Mouse (Mus musculus) hematopoietic stem cell, adult 5-6 weeks (primary cell): Measurements from ENCODE around the gene Zfp414. TPM values are rescaled to one million over a fixed set of nuclear protein-coding genes. Genes with fewer than 3 reads are reported as not detected.
"Not testable (repeated sequence)": the region's sequence is repeated elsewhere in the genome, so short reads cannot be mapped to it uniquely, and the experiment has no call there.

Experiments used
- ATAC-seq, 2 experiments: fragments of 125-278 bp in 1 of 2; replicated peaks in 1 of 2; 2 replicates each; pipeline ENCODE4 v1.8.0; 2016 to 2017; ENCODE audit warnings: inconsistent platforms in 2 of 2, mild to moderate bottlenecking in 2 of 2, moderate number of reproducible peaks in 2 of 2, low read depth in 1 of 2, moderate TSS enrichment in 1 of 2; ENCODE audit not compliant: low FRiP score in 2 of 2, poor library complexity in 2 of 2, severe bottlenecking in 2 of 2, insufficient read depth in 1 of 2, low TSS enrichment in 1 of 2
- total RNA-seq: library from RNA; stranded (forward); fragments of 172-1452, 232-1000 nt; gene quantifications from 2 replicates; pipeline ENCODE4 v1.2.3, GENCODE M21; 2017

Gene Zfp414
- total RNA-seq = 19.2 and 19.3 TPM in 2 replicates

DNA sequence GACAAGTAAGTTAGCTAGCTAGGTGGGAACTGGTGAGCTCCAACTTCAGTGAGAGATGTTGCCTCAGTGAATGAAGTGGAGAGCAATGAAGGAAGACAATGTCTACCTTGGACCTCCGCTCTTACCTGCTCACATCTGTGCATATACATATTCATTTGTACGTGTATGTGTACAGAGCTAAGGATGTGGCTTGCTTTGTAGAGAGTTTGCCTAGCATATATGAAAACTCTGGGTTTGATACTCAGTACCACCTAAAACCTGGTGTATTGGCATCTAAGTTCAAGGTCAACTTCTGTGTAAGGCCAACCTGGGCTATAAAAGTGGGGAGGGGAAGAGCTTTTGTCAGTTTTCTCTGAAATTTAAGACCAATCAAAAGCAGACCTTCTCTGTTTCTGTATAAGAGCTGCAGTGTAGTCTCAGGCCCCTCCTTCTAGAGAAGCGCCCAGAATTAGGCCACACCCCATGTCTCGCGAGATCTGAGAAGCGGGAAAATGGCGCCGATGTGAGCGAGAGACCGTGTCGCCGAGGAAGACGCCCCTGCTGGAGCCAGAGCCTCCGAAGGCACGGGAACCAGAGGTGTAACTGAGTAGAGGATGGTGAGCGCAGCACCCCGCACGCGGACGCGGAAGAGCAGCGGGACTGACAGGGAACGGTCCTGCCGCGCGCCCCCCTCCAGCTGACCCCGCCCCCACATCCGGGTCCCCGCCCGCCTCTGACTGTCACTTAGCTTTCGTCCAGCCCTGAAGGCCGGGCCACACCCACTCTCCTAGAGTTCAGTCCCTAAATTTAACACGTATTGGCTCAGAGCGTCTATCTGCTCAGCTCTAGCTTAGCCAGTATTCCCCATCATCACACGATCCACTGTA is at the start of gene Zfp414:
Zfp414 (plus strand) TSS at position 470 of the 866 bp plus-strand sequence.
- peak; percentile 93 to 97 for ATAC-seq

DNA sequence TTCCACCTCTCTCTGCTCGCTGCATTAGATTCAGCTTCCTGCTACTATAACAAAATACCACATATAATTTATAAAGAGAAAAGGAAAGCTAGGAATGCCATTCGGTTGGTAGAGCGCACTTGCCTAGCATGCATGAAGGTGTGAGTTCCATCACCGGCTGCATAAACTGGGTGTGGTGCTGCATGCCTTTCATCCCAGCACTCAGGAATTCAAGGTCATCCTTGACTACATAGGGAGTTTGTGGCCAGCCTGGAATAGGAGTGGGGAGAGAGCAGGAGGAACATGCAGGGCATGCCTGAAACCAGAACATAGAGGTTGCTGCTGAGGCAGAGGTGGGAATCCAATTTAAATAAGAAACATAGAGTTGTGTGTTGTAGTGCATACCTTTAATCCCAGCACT is 44.8 kb upstream of the Zfp414 start:
- ATAC-seq = no peak

DNA sequence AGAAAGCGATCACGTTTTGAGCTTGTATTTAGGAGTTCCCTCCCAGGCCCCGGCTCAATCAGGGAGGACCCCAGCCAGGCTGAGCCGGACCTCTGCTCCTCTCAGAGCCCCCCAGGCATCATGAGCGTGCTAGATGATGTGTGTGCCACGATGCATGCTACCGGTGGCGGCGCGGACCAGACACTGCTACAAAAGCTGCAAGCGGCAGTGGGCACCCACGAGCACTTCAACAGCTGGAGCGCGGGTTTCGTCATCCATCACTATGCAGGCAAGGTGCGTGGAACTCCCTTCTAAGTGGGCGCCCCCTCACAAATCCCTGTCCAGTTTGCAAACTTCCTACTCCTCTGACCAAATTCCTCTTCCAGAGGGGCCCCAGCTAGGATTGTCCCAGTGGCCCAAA is 42.9 kb upstream of the Zfp414 start:
- no peak for ATAC-seq

DNA sequence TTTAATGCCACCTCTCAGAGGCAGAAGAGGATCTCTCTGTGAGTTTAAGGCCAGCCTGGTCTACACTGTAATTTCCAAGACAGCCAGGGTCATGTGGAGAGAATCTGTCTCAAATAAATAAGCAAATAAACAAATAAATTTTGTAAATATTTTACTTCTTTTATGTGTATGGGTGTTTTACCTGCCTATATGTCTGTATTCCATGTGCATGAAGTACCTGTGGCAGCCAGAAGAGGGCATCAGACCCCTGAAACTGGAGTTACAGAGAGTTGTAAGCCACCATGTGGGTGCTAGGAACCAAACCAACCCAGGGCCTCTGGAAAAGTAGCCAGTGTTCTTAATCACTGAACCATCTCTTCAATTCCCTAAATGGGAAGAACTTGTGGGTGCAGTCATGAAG is 31.6 kb upstream of the Zfp414 start:
- no peak for ATAC-seq

DNA sequence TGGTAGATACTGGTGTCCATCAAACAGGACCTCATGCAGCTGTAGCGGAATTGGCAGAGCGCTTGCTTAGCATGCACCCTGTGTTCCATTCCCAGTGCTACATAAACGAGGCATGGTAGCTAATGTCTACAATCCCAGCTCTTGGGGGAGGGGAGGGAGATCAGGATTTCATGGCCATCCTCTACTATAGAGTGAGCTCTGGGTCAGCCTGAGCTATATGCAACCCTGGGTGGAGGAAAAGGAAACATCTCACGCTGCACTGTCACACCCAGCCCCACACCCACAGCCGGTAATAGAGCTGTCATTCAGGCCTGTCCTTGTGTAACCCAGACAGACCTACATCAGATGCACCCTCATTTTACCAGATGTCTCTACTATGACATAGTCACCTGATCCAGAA is 30.4 kb upstream of the Zfp414 start:
- ATAC-seq = no peak

DNA sequence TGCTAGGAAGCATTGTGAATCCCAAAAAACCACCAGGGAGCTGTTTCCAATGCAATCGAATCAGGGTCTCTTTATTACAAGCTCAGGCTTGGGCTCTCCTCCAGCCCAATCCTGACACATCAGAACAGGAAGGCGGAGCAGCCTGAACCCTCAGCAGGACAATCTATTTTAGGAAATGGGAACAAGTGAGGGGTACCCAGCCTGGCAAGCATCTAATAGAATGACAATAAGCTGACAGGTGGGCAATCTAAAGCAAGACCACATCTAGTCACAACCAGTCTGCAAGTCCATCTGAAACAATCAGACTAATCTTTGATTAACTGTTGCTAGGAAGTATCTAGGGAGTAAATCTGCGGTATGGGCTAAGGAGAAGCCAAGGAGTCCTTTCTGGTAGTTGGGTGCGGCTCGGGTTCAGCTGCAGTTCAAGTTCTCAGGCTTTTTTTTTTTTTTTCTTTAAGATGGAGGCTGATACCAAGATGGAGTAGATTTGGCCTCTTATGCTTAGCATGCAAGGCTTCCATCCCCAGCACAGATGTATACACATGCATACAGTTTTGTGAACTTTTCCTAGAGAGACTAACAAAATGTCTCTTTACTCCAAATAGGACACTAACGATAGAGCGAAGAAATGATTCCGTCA is 28.9 kb upstream of the Zfp414 start:
- no peak for ATAC-seq

DNA sequence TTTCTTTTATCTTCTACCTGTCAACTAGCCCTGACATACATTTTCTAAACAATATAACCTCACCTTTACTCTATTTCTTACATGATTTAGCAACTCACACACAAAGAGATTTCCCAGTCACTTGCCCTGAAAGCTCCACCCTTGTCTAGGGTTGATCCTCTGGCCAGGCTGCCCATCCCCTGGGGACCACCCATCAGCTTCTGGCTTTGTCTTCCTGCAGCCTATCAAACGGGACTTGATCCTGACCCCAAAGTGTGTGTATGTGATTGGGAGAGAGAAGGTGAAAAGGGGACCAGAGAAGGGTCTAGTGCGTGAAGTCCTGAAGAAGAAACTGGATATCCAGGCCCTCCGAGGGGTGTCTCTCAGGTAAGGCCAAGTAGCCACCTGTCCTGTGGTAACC is 28.1 kb upstream of the Zfp414 start:
- ATAC-seq = no peak

DNA sequence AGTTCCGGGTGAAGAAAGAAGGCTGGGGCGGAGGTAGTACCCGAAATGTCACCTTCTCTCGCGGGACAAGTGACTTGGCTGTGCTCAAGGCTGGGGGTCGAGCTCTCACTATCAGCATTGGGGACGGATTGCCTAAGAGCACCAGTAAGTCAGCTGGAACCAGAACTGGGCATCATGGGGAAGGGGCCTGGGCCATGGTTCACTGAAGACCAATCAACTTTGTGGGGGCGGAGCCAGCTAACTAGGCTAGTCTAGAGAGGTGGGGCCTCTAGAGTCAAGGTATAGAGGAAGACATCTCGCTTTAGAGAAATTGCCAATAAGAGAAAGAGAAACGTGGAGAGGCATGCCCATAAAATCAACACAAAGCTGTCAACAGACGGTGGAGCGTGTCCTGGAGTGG is 26.9 kb upstream of the Zfp414 start:
- no peak for ATAC-seq

DNA sequence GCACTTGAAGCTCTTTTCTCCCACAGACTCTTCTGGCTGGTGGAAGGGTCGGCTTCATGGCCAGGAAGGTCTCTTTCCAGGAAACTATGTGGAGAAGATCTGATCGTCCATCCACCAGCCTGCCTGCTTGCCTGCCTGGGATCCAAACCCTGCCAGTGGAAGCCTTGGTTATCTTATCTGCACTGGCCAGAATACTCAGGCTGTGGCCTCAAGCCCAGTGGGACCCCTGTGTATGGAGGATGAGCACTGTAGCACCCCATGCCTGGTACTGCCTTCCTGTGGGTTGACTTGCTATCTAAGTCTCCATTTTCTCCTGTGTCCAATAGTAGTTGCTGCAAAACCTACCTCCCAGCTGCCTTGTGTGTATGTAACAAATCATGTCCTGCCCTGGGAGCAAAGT is 21.6 kb upstream of the Zfp414 start:
- ATAC-seq = no peak

DNA sequence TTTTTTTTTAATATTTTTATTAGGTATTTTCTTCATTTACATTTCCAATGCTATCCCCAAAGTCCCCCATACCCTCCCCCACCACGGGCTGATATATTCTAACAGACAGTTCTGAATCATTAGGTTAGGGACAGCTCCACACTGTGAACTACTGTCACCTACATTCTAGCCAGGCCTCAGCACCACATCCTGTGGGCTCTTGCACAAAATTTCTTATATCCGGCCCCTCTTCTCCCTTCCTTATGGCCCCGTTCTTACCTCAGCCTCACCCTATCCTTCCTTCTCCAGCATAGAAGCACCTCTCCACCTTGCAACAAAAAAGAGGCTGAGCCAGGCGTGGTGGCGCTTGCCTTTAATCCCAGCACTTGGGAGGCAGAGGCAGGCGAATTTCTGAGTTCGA is 18.3 kb upstream of the Zfp414 start:
- ATAC-seq = peak in 1 of 2 experiments; percentile 60; a peak in 1 of 4 replicates

DNA sequence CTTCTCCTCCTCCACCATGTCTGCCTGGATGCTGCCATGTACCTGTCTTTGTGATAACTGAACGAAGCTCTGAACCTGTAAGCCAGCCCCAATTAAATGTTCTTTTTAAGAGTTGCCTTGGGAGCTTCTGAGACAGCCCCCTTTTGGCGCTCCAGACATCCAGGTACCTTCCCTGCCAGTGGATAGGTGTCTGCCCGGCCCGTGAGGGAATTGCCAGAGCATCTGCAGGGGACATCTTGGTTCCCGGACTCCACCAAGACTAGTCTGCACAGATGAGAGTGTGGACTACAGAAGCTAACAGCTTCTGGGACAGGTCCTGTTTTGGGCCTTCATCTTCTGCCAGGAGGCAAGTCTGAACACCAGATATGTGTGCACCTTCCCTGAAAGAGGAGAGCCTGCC is 15.2 kb upstream of the Zfp414 start:
- ATAC-seq = not testable (repeated sequence)

DNA sequence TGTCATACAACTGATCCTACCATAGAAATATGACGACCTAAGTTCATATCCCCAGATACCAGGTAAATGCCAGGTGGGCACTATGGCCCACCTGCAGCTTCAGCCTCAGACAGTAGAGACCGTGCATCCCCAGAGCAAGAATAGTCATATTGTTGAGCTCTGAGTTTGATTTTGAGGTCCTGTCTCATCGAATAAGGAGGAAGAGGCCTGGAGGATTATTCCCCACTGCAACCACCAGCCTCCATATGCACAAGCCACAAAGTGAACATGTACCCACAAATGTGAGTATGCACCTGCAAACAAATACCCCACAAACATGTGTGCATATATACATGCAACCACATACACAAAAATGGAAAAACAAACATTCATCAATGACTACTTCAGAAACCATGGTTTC is 1.6 kb upstream of the Zfp414 start:
- ATAC-seq = no peak

DNA sequence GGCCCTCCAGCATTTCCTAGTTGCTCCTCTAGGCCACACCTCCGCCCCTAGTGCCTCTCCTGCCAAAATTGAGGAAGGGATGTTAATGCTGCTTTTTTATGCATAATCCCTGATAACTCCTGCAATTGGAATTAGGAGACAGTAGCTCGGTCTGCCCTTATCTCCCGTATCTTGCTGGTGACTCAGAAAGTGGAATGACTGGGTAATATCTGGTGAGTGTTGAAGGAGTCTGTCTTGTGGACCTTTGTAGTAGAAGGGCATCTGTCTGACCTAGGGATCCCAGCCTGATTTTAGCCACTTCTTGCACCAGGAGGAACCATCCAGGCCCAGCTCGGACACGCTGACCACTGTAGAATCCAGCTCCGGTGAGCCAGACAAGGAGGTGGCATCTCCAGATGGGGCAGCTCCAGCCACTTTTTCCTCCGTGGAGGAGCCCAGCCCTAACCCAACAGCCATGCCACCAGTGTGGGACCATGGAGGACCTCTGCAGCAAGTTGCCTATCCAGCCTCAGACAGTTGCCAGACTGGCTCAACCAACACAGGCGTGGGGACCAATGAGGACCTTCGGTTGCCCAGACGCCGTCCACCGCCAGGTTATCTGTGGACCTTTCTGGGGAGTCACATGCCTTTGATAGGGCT is 716 bp downstream of the Zfp414 start:
- 0 out of 4 replicates have a peak, but pooled peaks of 1 of the 2 experiments have one; percentile 9 for ATAC-seq

DNA sequence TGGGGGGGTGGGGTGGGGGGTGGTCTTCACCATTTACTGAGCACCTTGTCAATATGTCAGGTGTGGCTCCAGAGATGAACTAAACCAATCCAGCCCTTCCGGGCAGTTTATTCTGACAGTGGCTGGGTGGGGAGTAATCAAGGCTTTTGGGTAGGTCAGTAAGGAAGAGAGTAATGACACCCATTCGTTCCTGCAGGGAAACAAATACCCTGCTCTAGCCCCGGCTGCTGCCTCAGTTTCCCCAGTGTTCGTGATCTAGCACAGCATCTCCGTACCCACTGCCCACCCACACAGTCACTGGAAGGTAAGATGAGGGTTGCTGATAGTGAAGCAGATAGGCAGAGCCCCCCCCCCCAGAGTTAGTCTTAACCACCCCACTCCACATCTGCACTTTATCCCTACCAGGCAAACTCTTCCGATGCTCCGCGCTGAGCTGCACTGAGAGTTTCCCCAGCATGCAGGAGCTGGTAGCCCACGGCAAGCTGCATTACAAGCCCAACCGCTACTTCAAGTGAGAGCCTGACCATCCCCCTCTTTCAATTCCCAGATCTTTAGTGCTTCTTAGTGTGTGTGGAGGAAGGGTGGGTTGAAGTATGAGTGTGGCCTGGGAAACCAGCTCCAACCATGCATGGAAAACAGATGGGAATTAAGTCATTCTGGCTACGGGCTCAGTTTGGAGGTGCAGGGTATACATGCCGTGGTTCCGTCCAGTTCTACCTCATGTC is 1.4 kb downstream of the Zfp414 start:
- ATAC-seq = no peak

DNA sequence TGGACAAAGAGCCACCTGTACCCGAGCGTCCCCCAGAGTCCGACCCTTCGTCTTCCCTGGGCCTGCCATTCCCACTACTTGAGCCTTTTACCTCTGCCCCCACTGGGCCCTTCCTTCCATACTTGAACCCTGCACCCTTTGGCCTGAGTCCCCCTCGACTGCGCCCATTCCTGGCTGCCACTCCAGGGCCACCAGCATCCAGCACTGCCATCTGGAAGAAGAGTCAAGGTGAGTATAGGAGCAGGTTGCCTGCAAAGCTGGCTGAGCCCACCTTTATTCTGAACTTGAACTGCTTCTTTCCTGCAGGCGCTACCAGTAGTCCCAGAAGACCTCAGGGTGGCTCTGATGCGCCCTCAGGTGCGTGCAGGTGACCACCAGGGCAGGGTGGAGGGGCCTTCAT is 2.3 kb downstream of the Zfp414 start:
- no peak for ATAC-seq

DNA sequence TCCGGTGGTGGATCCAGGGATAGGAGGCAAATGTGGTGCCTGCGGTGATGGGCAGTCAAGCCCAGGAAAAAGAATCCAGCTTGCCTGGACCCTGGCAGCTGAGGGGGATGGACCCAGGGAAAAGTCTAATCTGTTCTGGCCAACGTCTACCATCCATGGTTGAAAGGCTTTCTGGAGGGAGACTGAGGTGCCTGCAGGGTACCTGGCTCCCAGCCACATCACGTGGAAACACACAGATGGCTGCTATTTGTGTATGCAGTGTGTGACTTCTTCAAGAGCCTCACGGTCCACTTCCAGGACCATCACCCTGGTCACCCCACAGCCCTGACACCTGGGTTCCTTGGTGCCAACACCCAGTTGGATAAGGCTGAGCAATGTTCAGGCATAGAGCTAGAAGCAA is 2.9 kb downstream of the Zfp414 start:
- ATAC-seq = no peak

DNA sequence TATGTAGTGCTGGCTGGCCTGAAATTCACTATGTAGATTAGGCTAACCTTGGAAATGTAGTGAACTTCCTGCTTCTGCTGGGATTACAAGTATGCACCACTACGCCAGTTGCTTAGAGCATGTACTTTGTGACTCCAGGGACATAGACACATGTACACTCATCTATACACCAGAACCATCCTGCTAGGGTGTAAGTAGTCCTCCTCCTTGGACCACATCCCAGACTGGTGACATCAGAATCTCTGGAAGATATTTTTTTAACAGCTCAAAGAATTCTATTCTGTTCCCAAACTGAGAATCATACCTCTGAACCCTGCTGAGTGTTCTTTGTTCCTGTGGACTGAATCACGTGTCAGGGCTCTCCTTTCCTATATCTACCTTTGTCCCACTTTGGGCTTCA is 8.1 kb downstream of the Zfp414 start:
- ATAC-seq = no peak
